In the genomic region with DNA sequence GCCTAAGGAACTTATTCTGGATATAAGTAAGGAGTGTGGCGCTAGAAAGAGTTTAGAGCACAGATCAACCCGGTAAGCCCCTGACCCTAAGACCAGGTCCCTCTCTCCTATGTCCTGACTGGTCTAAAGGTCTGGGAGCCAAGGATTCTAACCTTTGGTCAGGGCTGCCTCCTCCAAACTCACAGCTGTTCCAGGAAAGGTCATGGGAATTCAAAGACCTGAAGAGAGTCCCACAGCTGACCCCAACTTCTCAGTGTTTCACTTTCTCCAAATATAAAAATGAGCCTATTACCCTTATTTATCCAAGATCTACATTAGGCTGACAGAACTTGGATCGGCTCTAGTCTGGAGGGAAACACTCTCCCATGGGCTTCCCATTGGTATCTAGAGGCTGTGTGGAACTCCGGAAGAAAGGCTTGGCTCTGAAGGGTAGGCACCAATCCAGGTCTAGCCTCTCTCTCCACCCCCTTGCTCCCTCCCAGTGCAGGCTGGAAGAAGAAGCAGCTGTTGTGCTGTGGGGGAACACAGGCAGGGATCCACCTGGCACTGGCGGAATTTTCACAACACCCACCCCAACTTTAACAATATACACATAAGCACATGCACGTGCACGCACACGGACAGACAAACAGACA, we compare ENCODE assay signal across 7 mouse cellular contexts. TPM values are rescaled to one million over a fixed set of nuclear protein-coding genes. Genes with fewer than 3 reads are reported as not detected.
DNase-seq lines count a peak whose midpoint lies in the region; ATAC-seq lines count a peak whose summit lies in the region.

No protein-coding gene starts in this region.

- no peaks in the 10 kb centered on the region for H3K36me3 ChIP-seq in liver, embryonic 15.5 days (replicated peaks)
- H3K36me3 ChIP-seq in liver, embryonic 12.5 days: no peaks in the 10 kb centered on the region
- H3K36me3 ChIP-seq in stomach, embryonic 14.5 days (ENCODE audit: control insufficient read depth, insufficient read depth, low read length): no peaks in the 10 kb centered on the region

- intact Hi-C loops in left cerebral cortex, postnatal 36 days (cut with DNase I): no loop called here

- no peak overlapping the region for H3K4me3 ChIP-seq in liver, embryonic 15.5 days (replicated peaks)
- H3K4me3 ChIP-seq in liver, embryonic 12.5 days: no peak overlapping the region
- no peak overlapping the region for H3K4me3 ChIP-seq in stomach, embryonic 14.5 days (ENCODE audit: low read depth, low read length)

- peaks cover 3% of the 10 kb centered on the region for H3K4me1 ChIP-seq in liver, embryonic 15.5 days (replicated peaks)
- H3K4me1 ChIP-seq in liver, embryonic 12.5 days: 0 out of 2 replicates have a peak, but pooled peaks cover 5% of the 10 kb centered on the region
- H3K4me1 ChIP-seq in stomach, embryonic 14.5 days (ENCODE audit: control insufficient read depth, insufficient read depth, low read length): peaks cover 15% of the 10 kb centered on the region; the same call in 1 of the 2 replicates

- 64% methylated on average over 8 of the region's 8 CpGs for WGBS in liver, embryonic 15.5 days (ENCODE audit: insufficient replicate concordance)
- WGBS in liver, embryonic 12.5 days (ENCODE audit: insufficient replicate concordance): 76% methylated on average over 8 of the region's 8 CpGs
- 53% methylated on average over 8 of the region's 8 CpGs for WGBS in stomach, embryonic 14.5 days

- no peak overlapping the region for H3K9ac ChIP-seq in liver, embryonic 15.5 days
- no peak overlapping the region for H3K9ac ChIP-seq in liver, embryonic 12.5 days
- no peak overlapping the region for H3K9ac ChIP-seq in stomach, embryonic 14.5 days (replicated peaks; ENCODE audit: low read depth, low read length)

- H3K27ac ChIP-seq in liver, embryonic 15.5 days (replicated peaks): no peak overlapping the region
- H3K27ac ChIP-seq in liver, embryonic 12.5 days: no peak overlapping the region
- peak overlapping the region; percentile 61 for H3K27ac ChIP-seq in stomach, embryonic 14.5 days (ENCODE audit: low read length)

- H3K4me2 ChIP-seq in liver, embryonic 15.5 days: no peak overlapping the region
- H3K4me2 ChIP-seq in liver, embryonic 12.5 days: no peak overlapping the region
- H3K4me2 ChIP-seq in stomach, embryonic 14.5 days (replicated peaks; ENCODE audit: low read depth, low read length): no peak overlapping the region

- no peaks in the 10 kb centered on the region for H3K27me3 ChIP-seq in liver, embryonic 15.5 days
- 0 out of 2 replicates have a peak, but pooled peaks cover 9% of the 10 kb centered on the region for H3K27me3 ChIP-seq in liver, embryonic 12.5 days (replicated peaks)
- H3K27me3 ChIP-seq in stomach, embryonic 14.5 days (ENCODE audit: control insufficient read depth, insufficient read depth, low read length): no peaks in the 10 kb centered on the region

- no peaks in the 10 kb centered on the region for H3K9me3 ChIP-seq in liver, embryonic 15.5 days (replicated peaks)
- peaks cover 3% of the 10 kb centered on the region; the same call in 1 of the 2 replicates for H3K9me3 ChIP-seq in liver, embryonic 12.5 days (replicated peaks)
- H3K9me3 ChIP-seq in stomach, embryonic 14.5 days (ENCODE audit: control insufficient read depth, low read depth, low read length): no peaks in the 10 kb centered on the region

- DNase-seq in gastrocnemius, postnatal 10 days: peak; percentile 55
- peak; percentile 67 for DNase-seq in kidney, adult 18-20 months
- DNase-seq in left cerebral cortex, postnatal 36 days (ENCODE audit: low spot score in 2 of 2): peak; percentile 66 to 75
- no peak for DNase-seq in embryo, embryonic 11 days

- 0 out of 2 replicates have a peak, but pooled peaks have one; percentile 21 for ATAC-seq in liver, embryonic 15.5 days (ENCODE audit: insufficient read depth)
- ATAC-seq in liver, embryonic 12.5 days: no peak
- 0 out of 2 replicates have a peak, but pooled peaks have one; percentile 23 for ATAC-seq in stomach, embryonic 14.5 days (ENCODE audit: insufficient number of reproducible peaks, insufficient read depth, low FRiP score, low read depth)

RNA-seq across cellular contexts. Expression of gene Rnase13, which starts 6.9 kb away (rescaled TPM):
- polyA plus RNA-seq in liver, embryonic 15.5 days (2015; fragmentation: Nextera tagmentation; extraction: Ambion mirVana): not detected in 2 replicates
- not detected in 2 replicates for polyA plus RNA-seq in liver, embryonic 12.5 days (2016; fragmentation: Nextera tagmentation; extraction: Ambion mirVana)
- total RNA-seq in gastrocnemius, postnatal 10 days (2021): not detected
- total RNA-seq in left cerebral cortex, postnatal 36 days (2021): not detected
- polyA plus RNA-seq in stomach, embryonic 14.5 days (2014; fragmentation: Nextera tagmentation; extraction: Ambion mirVana): not detected in 2 replicates

RNA-seq across cellular contexts. Expression of gene Tppp2, which starts 11.2 kb away (rescaled TPM):
- polyA plus RNA-seq in liver, embryonic 15.5 days (2015; fragmentation: Nextera tagmentation; extraction: Ambion mirVana): not detected in 2 replicates
- not detected in 2 replicates for polyA plus RNA-seq in liver, embryonic 12.5 days (2016; fragmentation: Nextera tagmentation; extraction: Ambion mirVana)
- total RNA-seq in gastrocnemius, postnatal 10 days (2021): not detected
- total RNA-seq in left cerebral cortex, postnatal 36 days (2021): not detected
- not detected in 2 replicates for polyA plus RNA-seq in stomach, embryonic 14.5 days (2014; fragmentation: Nextera tagmentation; extraction: Ambion mirVana)

RNA-seq across cellular contexts. Expression of gene Ndrg2, which starts 15.5 kb away (rescaled TPM):
- 39.7 and 47.6 TPM in 2 replicates for polyA plus RNA-seq in liver, embryonic 15.5 days (2015; fragmentation: Nextera tagmentation; extraction: Ambion mirVana)
- polyA plus RNA-seq in liver, embryonic 12.5 days (2016; fragmentation: Nextera tagmentation; extraction: Ambion mirVana): 17.0 and 17.3 TPM in 2 replicates
- total RNA-seq in gastrocnemius, postnatal 10 days (2021): 100 to 1,000 TPM; 700 to 765 TPM
- 100 to 1,000 TPM; 753 to 795 TPM for total RNA-seq in left cerebral cortex, postnatal 36 days (2021)
- 54.6 and 59.3 TPM in 2 replicates for polyA plus RNA-seq in stomach, embryonic 14.5 days (2014; fragmentation: Nextera tagmentation; extraction: Ambion mirVana)

RNA-seq across cellular contexts. Expression of gene Slc39a2, which starts 36.7 kb away (rescaled TPM):
- 0.08 and 0.09 TPM in 2 replicates for polyA plus RNA-seq in liver, embryonic 15.5 days (2015; fragmentation: Nextera tagmentation; extraction: Ambion mirVana)
- polyA plus RNA-seq in liver, embryonic 12.5 days (2016; fragmentation: Nextera tagmentation; extraction: Ambion mirVana): 0.06 and 0.11 TPM in 2 replicates
- total RNA-seq in gastrocnemius, postnatal 10 days (2021): under 1 TPM; 0.45 to 0.68 TPM
- total RNA-seq in left cerebral cortex, postnatal 36 days (2021): 1 to 10 TPM; 2.6 to 8.1 TPM
- polyA plus RNA-seq in stomach, embryonic 14.5 days (2014; fragmentation: Nextera tagmentation; extraction: Ambion mirVana): 0.30 and 0.55 TPM in 2 replicates

RNA-seq across cellular contexts. Expression of gene Mettl17, which starts 44.8 kb away (rescaled TPM):
- polyA plus RNA-seq in liver, embryonic 15.5 days (2015; fragmentation: Nextera tagmentation; extraction: Ambion mirVana): 12.3 and 13.6 TPM in 2 replicates
- 19.6 and 20.4 TPM in 2 replicates for polyA plus RNA-seq in liver, embryonic 12.5 days (2016; fragmentation: Nextera tagmentation; extraction: Ambion mirVana)
- 10 to 100 TPM; 11.1 to 14.9 TPM for total RNA-seq in gastrocnemius, postnatal 10 days (2021)
- total RNA-seq in left cerebral cortex, postnatal 36 days (2021): 10 to 100 TPM; 23.6 to 45.2 TPM
- 56.3 and 63.4 TPM in 2 replicates for polyA plus RNA-seq in stomach, embryonic 14.5 days (2014; fragmentation: Nextera tagmentation; extraction: Ambion mirVana)
